Mouse (Mus musculus): Measurements from ENCODE around the gene Ces1e.
A peak's percentile ranks its signal among the peaks of the same experiment; 100 is the strongest.
"Not testable (repeated sequence)": the region's sequence is repeated elsewhere in the genome, so short reads cannot be mapped to it uniquely, and the experiment has no call there.

The Ces1e gene

GRCm38 (mm10) chr8:93229446-93229845 lies at the start of gene Ces1e:
Gene Ces1e, minus strand, starts transcription at chr8:93229619.
- DNase-seq (ENCODE audit: low spot score in 2 of 2): no peak

GRCm38 (mm10) chr8:93278176-93278805 lies 48.9 kb upstream of the Ces1e start:
- no peak for DNase-seq (ENCODE audit: low spot score in 2 of 2)

GRCm38 (mm10) chr8:93274609-93275008 lies 45.2 kb upstream of the Ces1e start:
- no peak for DNase-seq (ENCODE audit: low spot score in 2 of 2)

DNA sequence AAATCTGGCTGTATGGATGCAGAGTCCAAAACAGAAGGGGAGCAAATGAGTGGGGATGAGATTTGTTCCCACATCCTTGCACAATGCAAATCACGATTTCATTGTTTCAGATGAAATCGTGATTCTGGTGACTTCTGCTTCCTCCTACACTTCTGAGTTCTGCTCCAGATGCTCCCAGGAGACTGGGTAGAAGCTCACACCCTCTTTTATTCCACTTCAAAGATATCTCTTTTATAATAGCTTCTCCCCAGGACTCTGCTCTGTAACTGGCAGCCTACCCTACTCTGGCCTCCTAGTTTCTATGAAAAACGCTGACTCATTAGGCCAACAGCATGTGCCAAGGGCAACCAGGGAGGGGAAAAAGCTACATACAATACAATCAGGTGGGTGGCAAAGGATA lies 43.9 kb upstream of the Ces1e start:
- DNase-seq (ENCODE audit: low spot score in 2 of 2): peak; percentile 11 to 38

DNA sequence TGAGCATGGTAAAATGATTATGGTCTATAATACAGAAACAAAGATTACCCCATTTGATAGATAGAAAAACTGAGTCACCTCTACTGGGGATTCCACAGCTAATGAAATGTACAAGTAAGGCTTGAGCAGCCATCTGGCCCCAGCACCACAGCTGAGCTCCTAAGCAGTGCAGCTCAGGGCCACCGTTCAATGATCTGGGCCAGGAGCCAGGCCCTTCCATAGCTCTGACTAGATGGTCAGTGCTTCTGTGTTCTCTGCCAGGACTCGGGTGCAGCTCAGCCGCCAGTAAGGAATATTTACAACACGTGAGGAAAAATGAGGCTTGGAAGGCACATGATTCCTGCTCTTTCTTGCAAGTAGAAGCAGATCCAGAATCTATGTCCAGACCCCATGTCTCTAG lies 43.3 kb upstream of the Ces1e start:
- DNase-seq (ENCODE audit: low spot score in 2 of 2): no peak

- DNase-seq (ENCODE audit: low spot score in 2 of 2): no peak
Observed at GRCm38 (mm10) chr8:93261436-93261835, 32.0 kb upstream of the Ces1e start.

DNA sequence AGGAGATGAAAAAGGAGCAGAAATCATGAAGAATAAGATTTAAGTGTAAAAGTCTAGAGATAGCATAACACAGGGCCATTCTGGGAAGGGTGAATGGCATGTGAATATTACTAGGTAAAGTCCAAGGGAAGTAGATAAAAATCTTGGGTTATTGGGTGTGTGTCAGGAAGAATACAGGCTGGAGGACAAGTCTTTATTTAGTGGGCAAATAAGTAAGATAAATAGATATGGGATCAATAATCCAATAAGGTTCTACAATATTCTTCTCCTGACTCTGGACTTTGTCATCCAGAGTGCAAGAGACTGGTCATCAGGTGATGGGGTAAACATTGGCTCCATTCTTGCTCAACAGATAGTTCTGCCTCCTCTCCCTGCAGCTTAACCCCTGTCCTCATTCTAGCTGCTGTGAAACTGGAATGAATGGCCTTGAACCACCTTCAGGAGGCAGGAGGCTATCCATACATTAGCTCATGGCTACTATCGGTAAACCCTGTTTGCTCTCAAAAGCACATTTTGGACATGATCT lies 23.0 kb upstream of the Ces1e start:
- no peak for DNase-seq (ENCODE audit: low spot score in 2 of 2)

DNA sequence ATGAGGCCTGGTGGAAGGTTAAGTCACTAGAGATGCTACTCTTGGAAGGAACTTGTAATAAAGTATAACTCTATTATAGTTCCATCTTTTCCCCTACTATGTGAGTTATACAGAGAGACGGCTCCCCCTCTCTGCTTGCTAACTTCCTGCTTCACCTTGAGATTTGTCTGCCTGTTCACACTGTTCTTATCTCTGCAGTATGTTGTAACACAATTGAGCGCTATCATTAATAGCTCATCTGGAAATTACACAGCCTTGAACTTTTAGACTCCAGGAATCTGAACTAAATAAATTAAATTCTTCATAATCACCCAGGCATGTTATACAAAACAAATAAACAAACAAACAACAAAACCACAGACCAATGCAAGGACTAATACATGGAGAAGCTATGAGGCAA lies 16.6 kb upstream of the Ces1e start:
- no peak for DNase-seq (ENCODE audit: low spot score in 2 of 2)

DNA sequence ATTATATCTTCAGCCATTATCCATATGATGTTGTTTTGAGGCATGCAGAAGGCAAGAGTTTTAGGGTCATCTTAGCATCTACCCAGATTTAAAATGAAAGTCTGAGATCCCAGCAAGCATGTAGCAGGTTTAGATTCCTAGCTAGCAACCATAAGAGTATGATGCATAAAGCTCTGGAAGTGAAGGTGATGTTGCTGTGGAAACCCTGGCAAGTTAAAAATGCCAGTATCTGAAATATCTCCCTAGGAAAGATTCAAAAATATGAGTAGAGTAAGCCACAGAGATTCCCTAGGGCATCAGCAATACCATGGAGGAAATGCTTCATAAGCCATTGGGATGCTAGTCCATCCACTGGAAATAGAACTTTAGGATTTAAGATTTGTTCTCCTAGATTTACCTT lies 10.5 kb upstream of the Ces1e start:
- peak in 1 of 2 experiments; percentile 4 for DNase-seq (ENCODE audit: low spot score in 2 of 2)

DNA sequence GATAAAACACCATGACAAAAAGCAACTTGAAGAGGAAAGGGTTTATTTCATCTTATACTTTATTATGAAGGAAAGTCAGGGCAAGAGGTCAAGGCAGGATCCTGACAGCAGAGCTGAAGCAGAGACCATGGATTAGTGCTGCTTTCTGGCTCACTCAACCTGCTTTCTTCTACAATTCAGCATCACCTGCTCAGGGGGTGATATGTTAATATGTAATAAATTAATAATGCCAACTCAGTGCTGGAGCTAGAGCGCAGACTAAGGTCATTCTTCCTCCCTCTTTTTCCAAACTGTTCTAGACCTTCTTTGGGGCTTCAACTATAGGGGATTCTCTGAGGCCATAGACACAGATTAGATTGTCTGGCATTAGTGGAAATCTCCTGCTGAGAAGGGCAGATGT lies 6.3 kb upstream of the Ces1e start:
- no peak for DNase-seq (ENCODE audit: low spot score in 2 of 2)

GRCm38 (mm10) chr8:93234706-93235105 lies 5.3 kb upstream of the Ces1e start:
- DNase-seq (ENCODE audit: low spot score in 2 of 2): no peak

DNA sequence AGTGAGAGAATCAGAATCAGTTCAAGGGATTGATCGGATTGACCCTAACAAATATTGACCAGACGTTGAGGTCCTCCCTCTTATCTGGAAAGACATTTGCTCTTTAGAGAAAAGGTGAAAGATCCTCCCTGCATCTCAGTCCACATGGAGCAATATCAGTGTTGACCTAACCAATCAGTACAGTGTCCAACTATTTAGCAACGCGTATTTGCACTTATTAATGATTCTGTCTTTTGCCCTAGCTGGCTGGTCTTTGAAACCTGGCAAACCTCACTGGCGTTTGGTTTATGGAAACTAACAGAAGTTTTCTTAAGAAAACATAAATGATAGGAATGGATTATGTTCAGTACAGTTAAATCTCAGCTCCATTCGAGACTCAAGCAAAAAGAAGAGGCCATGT lies 4.6 kb upstream of the Ces1e start:
- no peak for DNase-seq (ENCODE audit: low spot score in 2 of 2)

- no peak for DNase-seq (ENCODE audit: low spot score in 2 of 2)
Observed at GRCm38 (mm10) chr8:93228673-93229370, 597 bp downstream of the Ces1e start.

GRCm38 (mm10) chr8:93226471-93226870 lies 2.9 kb downstream of the Ces1e start:
- DNase-seq (ENCODE audit: low spot score in 2 of 2): not testable (repeated sequence)

DNA sequence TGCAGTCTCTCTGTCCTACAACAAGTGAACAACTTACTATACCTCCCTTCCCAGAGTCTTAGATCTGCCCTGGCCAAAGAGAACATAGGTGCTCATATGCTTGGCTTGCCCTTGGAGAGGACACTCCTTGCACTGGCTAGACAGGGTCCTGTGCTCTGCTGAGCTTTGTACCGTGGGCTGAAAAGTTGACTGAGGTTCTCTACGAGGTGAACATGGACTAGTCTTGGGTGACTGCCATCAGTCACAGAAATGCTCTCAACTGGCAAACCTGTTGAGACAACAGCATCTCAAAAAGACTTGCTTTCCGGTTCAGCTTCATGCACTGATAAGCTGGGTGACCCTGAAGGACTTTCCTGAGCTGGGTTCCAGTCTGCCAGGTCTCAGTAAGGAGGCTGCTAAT lies 7.5 kb downstream of the Ces1e start:
- no peak for DNase-seq (ENCODE audit: low spot score in 2 of 2)

DNA sequence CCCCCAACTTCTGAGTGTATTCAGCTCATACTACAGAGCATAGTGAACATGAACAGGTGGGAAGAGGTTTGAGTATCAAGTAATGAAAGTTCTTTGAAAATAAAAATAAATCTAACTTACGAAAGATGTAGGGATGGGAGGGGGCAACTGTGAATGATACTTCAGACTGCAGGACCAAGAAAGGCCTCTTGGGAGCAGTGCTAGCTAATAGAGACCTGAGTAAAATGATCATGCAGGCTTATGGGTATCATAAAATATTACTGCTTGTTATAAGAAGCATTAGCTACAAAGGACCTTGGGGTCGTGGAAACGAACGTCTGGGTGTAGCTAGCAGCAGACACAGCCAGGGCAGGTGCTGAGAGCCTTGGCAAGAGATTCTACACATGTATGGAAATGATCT lies 11.6 kb downstream of the Ces1e start:
- no peak for DNase-seq (ENCODE audit: low spot score in 2 of 2)

DNA sequence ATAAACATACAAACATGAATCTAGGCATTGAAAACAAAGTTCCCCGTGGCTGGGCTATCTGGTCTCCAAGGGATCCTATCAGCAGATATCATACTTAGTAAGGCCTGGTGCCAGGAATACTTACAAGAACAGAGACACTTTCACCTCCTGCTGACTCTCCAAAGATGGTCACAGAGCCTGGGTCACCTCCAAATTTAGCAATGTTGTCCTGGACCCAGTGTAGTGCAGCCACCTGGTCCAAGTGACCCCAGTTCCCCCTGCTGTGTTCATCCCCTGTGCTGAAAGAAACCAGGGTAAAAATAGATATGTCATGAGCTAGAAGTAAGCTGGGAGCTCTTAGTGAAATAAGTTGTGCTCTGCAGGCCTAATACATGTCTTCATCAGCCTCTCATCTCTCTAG lies 12.0 kb downstream of the Ces1e start:
- DNase-seq (ENCODE audit: low spot score in 2 of 2): no peak

- no peak for DNase-seq (ENCODE audit: low spot score in 2 of 2)
Observed at GRCm38 (mm10) chr8:93211091-93211490, 18.3 kb downstream of the Ces1e start.

- DNase-seq (ENCODE audit: low spot score in 2 of 2): not testable (repeated sequence)
Observed at GRCm38 (mm10) chr8:93199146-93199545, 30.3 kb downstream of the Ces1e start.

- no peak for DNase-seq (ENCODE audit: low spot score in 2 of 2)
Observed at GRCm38 (mm10) chr8:93197685-93198525, 31.5 kb downstream of the Ces1e start, which contains the start of gene Ces1d. Gene Ces1d, minus strand, starts transcription at chr8:93197838.

GRCm38 (mm10) chr8:93196436-93196835 lies 33.0 kb downstream of the Ces1e start:
- DNase-seq (ENCODE audit: low spot score in 2 of 2): no peak

GRCm38 (mm10) chr8:93180581-93181129 lies 48.8 kb downstream of the Ces1e start:
- DNase-seq (ENCODE audit: low spot score in 2 of 2): no peak

All from right cerebral cortex, postnatal 36 days (tissue).